Mouse (Mus musculus) liver, postnatal 0 days (tissue): ENCODE data around the gene Lgals9. TPM values are rescaled to one million over a fixed set of nuclear protein-coding genes. Genes with fewer than 3 reads are reported as not detected.
"Not testable (repeated sequence)": the region's sequence is repeated elsewhere in the genome, so short reads cannot be mapped to it uniquely, and the experiment has no call there.

Experiments used
- ATAC-seq: fragments of 200-750 bp; cut with Nextera tagmentation; 2 replicates; pipeline ENCODE4 v1.8.0; 2017; ENCODE audit warnings: mild to moderate bottlenecking, moderate library complexity
- DNase-seq: peaks from one replicate; pipeline ENCODE4 v3.0.0-alpha.2; 2016
- H3K27ac ChIP-seq: fragments of 300-500 bp; sonication (generic); 2 replicates; pipeline ENCODE4 v1.5.1; 2014; ENCODE audit warnings: antibody characterized with exemption, moderate library complexity, mild to moderate bottlenecking, low read depth
- H3K27me3 ChIP-seq: fragments of 300-500 bp; sonication (generic); 2 replicates; pipeline ENCODE4 v1.6.1; 2014; ENCODE audit warnings: low read length, control low read depth, mixed read lengths; ENCODE audit not compliant: insufficient read depth
- H3K36me3 ChIP-seq: fragments of 300-500 bp; sonication (generic); replicated peaks from 2 replicates; pipeline ENCODE4 v1.6.1; 2014; ENCODE audit warnings: mild to moderate bottlenecking, control low read depth, low read length, moderate library complexity, mixed read lengths; ENCODE audit not compliant: insufficient read depth
- H3K4me1 ChIP-seq: fragments of 300-500 bp; sonication (generic); 2 replicates; pipeline ENCODE4 v1.6.1; 2014; ENCODE audit warnings: antibody characterized with exemption, mild to moderate bottlenecking, control low read depth; ENCODE audit not compliant: insufficient read depth
- H3K4me2 ChIP-seq: fragments of 300-500 bp; sonication (generic); 2 replicates; pipeline ENCODE4 v1.6.1; 2014; ENCODE audit warnings: low read depth, mild to moderate bottlenecking, low read length, moderate library complexity, mixed read lengths
- H3K4me3 ChIP-seq: fragments of 300-500 bp; sonication (generic); 2 replicates; pipeline ENCODE4 v1.5.1; 2014; ENCODE audit warnings: low read depth, low read length
- H3K9ac ChIP-seq: fragments of 300-500 bp; sonication (generic); replicated peaks from 2 replicates; pipeline ENCODE4 v1.6.1; 2014; ENCODE audit warnings: mild to moderate bottlenecking, moderate library complexity
- H3K9me3 ChIP-seq: fragments of 300-500 bp; sonication (generic); 2 replicates; pipeline ENCODE4 v1.6.1; 2016; ENCODE audit warnings: mild to moderate bottlenecking, control low read depth, low read length, mixed read lengths
- CTCF ChIP-seq: sonication (generic); IDR thresholded peaks from 2 replicates; pipeline ENCODE4 v1.5.1; 2016; ENCODE audit warnings: antibody characterized with exemption, low read depth
- EP300 ChIP-seq: IDR thresholded peaks from 2 replicates; pipeline ENCODE4 v1.6.1; 2016; ENCODE audit warnings: antibody characterized with exemption, low read depth, mild to moderate bottlenecking
- whole genome bisulfite sequencing: fragments of 180-500 bp; shearing (Covaris S2); extraction: QIAGEN DNeasy Blood & Tissue Kit; methylation state at CpG from one replicate; pipeline ENCODE4 v1.1.7; 2014; ENCODE audit not compliant: insufficient replicate concordance; 5-methylcytosine and 5-hydroxymethylcytosine counted together
- polyA plus RNA-seq: library from polyadenylated mRNA; unstranded; fragments of >200 nt; fragmentation: Nextera tagmentation; extraction: Ambion mirVana; gene quantifications from 2 replicates; pipeline ENCODE4 v1.2.1, GENCODE M21; 2015

The Lgals9 gene
- polyA plus RNA-seq, 1 experiment from 2014 or later: 373 TPM

DNA sequence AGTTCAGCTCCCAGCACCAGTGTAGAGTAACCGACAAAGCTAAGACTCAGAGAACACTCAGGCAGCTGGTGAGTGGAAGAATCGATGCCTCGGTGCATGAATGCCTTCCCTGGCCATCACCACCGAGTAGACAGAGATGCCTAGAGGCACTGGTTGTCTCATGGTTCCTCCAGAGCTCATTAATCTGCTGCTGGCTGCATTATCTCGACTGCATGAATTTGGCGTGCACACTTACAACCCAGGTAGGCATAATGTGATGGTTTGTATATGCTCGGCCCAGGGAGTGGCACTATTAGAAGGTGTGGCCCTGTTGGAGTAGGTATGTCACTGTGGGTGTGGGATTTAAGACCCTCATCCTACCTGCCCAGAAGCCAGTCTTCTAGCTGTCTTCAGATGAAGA lies 24.1 kb upstream of the Lgals9 start:
- no peak for ATAC-seq
- H3K9ac ChIP-seq: no peak overlapping the region
- no peak overlapping the region for H3K4me2 ChIP-seq
- DNase-seq: no peak
- no peak overlapping the region for H3K4me3 ChIP-seq
- no peaks in the 10 kb centered on the region for H3K27me3 ChIP-seq
- TF ChIP-seq CTCF (no peak), EP300 (no peak)
- no peaks in the 10 kb centered on the region for H3K36me3 ChIP-seq
- H3K27ac ChIP-seq: peak overlapping the region; percentile 40; the same call in 1 of the 2 replicates
- H3K4me1 ChIP-seq: peaks cover 19% of the 10 kb centered on the region
- H3K9me3 ChIP-seq: no peaks in the 10 kb centered on the region
- WGBS: 84% methylated on average over 7 of the region's 7 CpGs

DNA sequence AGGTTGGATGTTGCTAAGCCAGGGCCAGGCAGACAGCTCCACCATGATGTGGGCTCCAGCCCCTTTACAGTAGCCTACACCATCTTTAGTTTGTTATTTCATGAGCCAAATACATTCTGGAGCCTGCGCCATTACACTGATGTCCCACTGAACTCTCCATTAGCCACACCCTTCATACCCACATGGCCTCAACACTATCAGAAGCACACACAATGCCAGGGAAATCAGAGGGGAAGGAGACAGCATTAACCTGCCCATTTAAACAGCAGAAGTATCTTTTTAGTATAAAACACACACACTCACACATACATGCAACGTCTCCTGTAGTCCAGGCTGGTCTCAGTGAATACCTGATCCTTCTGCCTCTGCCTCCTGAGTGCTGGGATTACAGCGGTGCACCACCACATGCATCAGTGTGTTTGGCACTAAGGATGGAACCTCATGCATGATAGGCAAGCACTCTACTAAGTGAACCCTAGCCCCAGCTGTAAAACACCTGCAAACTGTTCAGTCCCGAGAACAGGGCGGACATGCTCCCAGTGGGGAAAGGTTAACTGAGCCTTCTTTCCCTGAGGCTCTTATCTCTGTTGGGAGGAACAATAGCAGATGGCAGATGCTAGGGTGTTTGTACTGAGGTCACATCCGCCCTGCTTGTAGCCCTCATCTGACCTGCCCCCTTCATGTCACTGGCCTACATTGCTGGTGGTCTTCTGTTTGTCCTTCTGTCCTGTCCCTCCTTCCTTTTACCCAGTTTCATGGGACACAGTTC lies 23.4 kb upstream of the Lgals9 start:
- Histone ChIP-seq H3K36me3 (no peaks in the 10 kb centered on the region), H3K27ac (peak overlapping the region; percentile 40; the same call in 1 of the 2 replicates), H3K9me3 (no peaks in the 10 kb centered on the region), H3K27me3 (no peaks in the 10 kb centered on the region), H3K4me2 (no peak overlapping the region), H3K4me3 (no peak overlapping the region), H3K9ac (no peak overlapping the region), H3K4me1 (peaks cover 25% of the 10 kb centered on the region)
- 56% methylated on average over 6 of the region's 6 CpGs for WGBS
- ATAC-seq: peak; percentile 46; the same call in 1 of the 2 replicates
- TF ChIP-seq EP300: no peak
- no peak for TF ChIP-seq CTCF
- DNase-seq: peak; percentile 16

DNA sequence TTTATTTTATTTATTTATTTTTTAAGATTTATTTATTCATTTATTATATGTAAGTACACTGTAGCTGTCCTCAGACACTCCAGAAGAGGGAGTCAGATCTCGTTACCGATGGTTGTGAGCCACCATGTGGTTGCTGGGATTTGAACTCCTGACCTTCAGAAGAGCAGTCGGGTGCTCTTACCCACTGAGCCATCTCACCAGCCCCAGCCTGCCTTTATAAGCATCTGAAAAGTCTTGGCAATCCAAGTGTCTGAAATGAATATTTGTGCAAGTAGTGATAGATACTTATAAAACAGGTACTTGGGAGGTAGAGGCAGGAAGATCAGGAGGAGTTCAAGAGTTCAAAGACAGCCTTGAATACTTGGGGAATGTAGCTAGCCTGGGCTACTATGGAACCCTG lies 22.6 kb upstream of the Lgals9 start:
- not testable (repeated sequence) for H3K4me3 ChIP-seq, H3K27me3 ChIP-seq, H3K36me3 ChIP-seq, H3K9ac ChIP-seq, H3K9me3 ChIP-seq, ATAC-seq, H3K4me2 ChIP-seq
- peak overlapping the region; percentile 40; the same call in 1 of the 2 replicates for H3K27ac ChIP-seq
- peaks cover 32% of the 10 kb centered on the region for H3K4me1 ChIP-seq
- DNase-seq: peak; percentile 1
- 82% methylated on average over 3 of the region's 3 CpGs for WGBS

DNA sequence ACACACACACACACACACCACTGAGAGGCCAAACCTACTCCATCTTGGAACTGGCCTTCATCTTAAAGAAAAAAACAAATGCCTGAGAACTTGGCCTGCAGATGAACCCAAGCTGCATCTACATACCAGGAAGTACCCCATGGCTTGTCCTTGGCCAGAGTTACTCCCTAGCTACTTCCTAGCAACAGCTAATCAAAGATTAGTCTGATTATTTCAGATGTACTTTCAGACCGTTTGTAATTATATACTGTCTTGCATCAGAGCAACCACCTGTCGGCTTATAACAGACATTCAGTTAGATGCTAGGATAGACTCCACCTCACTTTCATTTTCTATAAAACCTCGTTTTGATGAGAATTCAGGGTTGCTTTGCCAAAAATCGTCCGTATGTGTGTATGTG lies 21.7 kb upstream of the Lgals9 start:
- TF ChIP-seq CTCF (no peak), EP300 (no peak; the same call in 1 of the 2 replicates)
- WGBS: 51% methylated on average over 5 of the region's 5 CpGs
- H3K36me3 ChIP-seq: no peaks in the 10 kb centered on the region
- H3K4me2 ChIP-seq: no peak overlapping the region
- DNase-seq (no peak), ATAC-seq (no peak)
- H3K27ac ChIP-seq: peak overlapping the region; percentile 13; the same call in 1 of the 2 replicates
- no peak overlapping the region for H3K9ac ChIP-seq
- no peaks in the 10 kb centered on the region for H3K9me3 ChIP-seq
- no peaks in the 10 kb centered on the region for H3K27me3 ChIP-seq
- H3K4me1 ChIP-seq: peaks cover 36% of the 10 kb centered on the region
- no peak overlapping the region for H3K4me3 ChIP-seq

DNA sequence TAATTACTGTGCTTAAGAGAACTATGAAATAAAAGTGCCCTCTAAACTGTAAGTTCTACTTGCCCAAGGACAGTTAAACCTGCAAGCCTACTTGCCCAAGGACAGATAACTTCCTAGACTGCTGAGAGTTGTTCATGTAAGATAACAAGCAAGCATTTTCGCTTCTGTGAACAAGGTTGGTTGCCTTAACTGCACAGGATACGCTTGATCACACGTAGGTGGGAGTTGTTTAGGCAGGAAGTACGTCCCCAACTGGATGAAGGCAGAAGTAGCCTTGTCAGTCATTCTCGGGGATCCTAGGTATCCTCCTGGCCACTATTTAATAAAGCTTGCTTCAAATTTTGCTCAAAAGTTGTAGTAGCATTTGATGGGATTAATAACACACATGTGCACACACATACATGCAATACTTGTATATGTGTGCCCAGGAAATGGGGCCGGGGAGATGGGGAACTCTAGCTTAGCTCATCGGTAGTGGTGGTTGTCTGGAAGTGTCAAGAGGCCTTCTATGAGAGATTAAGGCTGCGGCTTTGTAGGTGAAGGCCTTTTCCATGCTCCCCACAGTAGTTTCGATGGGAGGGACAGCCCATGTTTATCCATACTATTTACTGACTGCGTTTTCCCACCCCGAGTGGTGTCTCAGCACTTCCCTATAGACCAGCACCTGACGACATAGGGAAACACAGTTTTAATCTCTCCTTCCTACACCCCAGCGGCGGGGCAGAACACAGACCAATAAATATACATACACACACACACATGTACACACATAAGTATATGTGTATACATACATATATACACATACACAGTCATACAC lies 21.0 kb upstream of the Lgals9 start:
- Histone ChIP-seq H3K4me3 (no peak overlapping the region), H3K4me2 (no peak overlapping the region), H3K9me3 (no peaks in the 10 kb centered on the region), H3K4me1 (peaks cover 36% of the 10 kb centered on the region), H3K9ac (no peak overlapping the region), H3K36me3 (no peaks in the 10 kb centered on the region), H3K27ac (no peak overlapping the region; the same call in 1 of the 2 replicates), H3K27me3 (no peaks in the 10 kb centered on the region)
- ATAC-seq (peak; percentile 64), DNase-seq (peak; percentile 12)
- TF ChIP-seq EP300: peak; percentile 77
- peak; percentile 15; the same call in 1 of the 2 replicates for TF ChIP-seq CTCF
- WGBS: 53% methylated on average over 14 of the region's 14 CpGs

- peaks cover 36% of the 10 kb centered on the region for H3K4me1 ChIP-seq
- no peak for TF ChIP-seq EP300
- no peak overlapping the region for H3K9ac ChIP-seq
- ATAC-seq: no peak
- peak; percentile 14 for DNase-seq
- 0 out of 2 replicates have a peak overlapping the region, but pooled peaks have one; percentile 20 for H3K4me2 ChIP-seq
- no peak overlapping the region for H3K4me3 ChIP-seq
- H3K27me3 ChIP-seq: no peaks in the 10 kb centered on the region
- H3K9me3 ChIP-seq: no peaks in the 10 kb centered on the region
- H3K27ac ChIP-seq: peak overlapping the region; percentile 82
- no peaks in the 10 kb centered on the region for H3K36me3 ChIP-seq
- 48% methylated on average over 10 of the region's 10 CpGs for WGBS
These were observed 19.3 kb upstream of the Lgals9 start for GRCm38 (mm10) chr11:79003769-79004638.
